Mouse (Mus musculus) kidney, embryonic 16.5 days (tissue): ENCODE results near the gene Ldlrad3. TPM values are rescaled to one million over a fixed set of nuclear protein-coding genes. Genes with fewer than 3 reads are reported as not detected.
A peak's percentile ranks its signal among the peaks of the same experiment; 100 is the strongest.

ENCODE experiments used
- ATAC-seq: fragments of 200-750 bp; cut with Nextera tagmentation; 2 replicates; pipeline ENCODE4 v1.8.0; 2017; ENCODE audit warnings: moderate TSS enrichment; ENCODE audit not compliant: low FRiP score, low TSS enrichment
- H3K27ac ChIP-seq: fragments of 300-500 bp; sonication (generic); 2 replicates; pipeline ENCODE4 v1.5.1; 2014; ENCODE audit warnings: low read length
- H3K27me3 ChIP-seq: fragments of 300-500 bp; sonication (generic); 2 replicates; pipeline ENCODE4 v1.6.1; 2014; ENCODE audit warnings: low read length, control low read depth, mixed read lengths; ENCODE audit not compliant: insufficient read depth
- H3K36me3 ChIP-seq: fragments of 300-500 bp; sonication (generic); 2 replicates; pipeline ENCODE4 v1.6.1; 2014; ENCODE audit warnings: low read length, control low read depth, mixed read lengths; ENCODE audit not compliant: insufficient read depth
- H3K4me1 ChIP-seq: fragments of 300-500 bp; sonication (generic); 2 replicates; pipeline ENCODE4 v1.6.1; 2014; ENCODE audit warnings: low read length, control low read depth, mixed read lengths; ENCODE audit not compliant: insufficient read depth
- H3K4me2 ChIP-seq: fragments of 300-500 bp; sonication (generic); replicated peaks from 2 replicates; pipeline ENCODE4 v1.6.1; 2014; ENCODE audit warnings: low read depth, low read length
- H3K4me3 ChIP-seq: fragments of 300-500 bp; sonication (generic); 2 replicates; pipeline ENCODE4 v1.5.1; 2014; ENCODE audit warnings: mild to moderate bottlenecking, low read length
- H3K9ac ChIP-seq: fragments of 300-500 bp; sonication (generic); replicated peaks from 2 replicates; pipeline ENCODE4 v1.6.1; 2014; ENCODE audit warnings: low read length
- H3K9me3 ChIP-seq: fragments of 300-500 bp; sonication (generic); 2 replicates; pipeline ENCODE4 v1.6.1; 2016; ENCODE audit warnings: low read length, control low read depth
- WGBS: fragments of 180-500 bp; shearing (Covaris S2); extraction: QIAGEN DNeasy Blood & Tissue Kit; methylation state at CpG from one replicate; pipeline ENCODE4 v1.1.7; 2014; 5-methylcytosine and 5-hydroxymethylcytosine counted together
- polyA plus RNA-seq: library from polyadenylated mRNA; unstranded; fragments of >200 nt; fragmentation: Nextera tagmentation; extraction: Ambion mirVana; gene quantifications from 2 replicates; pipeline ENCODE4 v1.2.1, GENCODE M21; 2015

Ldlrad3 gene
- polyA plus RNA-seq, 1 experiment from 2014 or later: 38.3 TPM

DNA sequence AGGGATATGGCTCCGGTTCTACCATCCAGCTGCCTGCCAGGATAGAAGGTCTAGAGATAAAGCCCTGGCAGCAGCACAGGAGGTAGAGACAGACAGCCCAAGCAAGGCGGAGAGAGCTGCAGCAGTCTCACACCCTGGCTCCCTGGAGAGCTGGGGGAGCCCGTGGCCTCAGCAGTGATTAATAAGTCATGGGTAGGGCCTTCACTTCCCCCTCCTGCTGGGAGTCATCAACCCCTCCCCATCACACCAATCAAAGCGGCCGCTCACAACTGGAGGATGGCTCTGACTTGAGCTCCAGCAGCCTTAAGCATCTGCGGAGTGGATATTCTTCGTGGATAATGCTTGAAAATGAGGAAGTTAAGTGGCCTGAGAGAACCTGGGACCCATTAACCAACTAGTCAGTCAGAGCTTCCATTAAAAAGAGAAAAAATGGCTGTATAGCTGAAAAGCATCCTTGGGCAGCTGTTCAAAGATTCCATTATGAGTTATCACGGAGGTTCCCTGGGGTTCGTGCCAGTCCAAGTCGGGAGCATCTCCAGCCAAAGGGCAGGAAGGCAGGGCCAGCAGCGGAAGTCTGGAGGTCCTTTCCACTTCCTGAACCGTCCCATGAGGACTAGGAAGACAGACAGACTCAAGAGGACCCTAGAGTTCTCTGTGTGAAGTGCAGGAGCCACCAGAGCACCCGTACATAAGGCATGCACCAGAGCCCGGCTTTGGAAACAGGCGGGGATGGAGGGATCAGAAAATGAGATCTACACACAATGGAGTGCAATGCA lies 19.4 kb downstream of the Ldlrad3 start:
- peak; percentile 69 for ATAC-seq
- Histone ChIP-seq H3K27ac (no peak overlapping the region), H3K9ac (no peak overlapping the region), H3K4me2 (0 out of 2 replicates have a peak overlapping the region, but pooled peaks have one; percentile 3), H3K4me1 (peaks cover 25% of the 10 kb centered on the region), H3K9me3 (no peaks in the 10 kb centered on the region), H3K36me3 (no peaks in the 10 kb centered on the region), H3K4me3 (no peak overlapping the region), H3K27me3 (no peaks in the 10 kb centered on the region)
- 33% methylated on average over 15 of the region's 15 CpGs for WGBS

DNA sequence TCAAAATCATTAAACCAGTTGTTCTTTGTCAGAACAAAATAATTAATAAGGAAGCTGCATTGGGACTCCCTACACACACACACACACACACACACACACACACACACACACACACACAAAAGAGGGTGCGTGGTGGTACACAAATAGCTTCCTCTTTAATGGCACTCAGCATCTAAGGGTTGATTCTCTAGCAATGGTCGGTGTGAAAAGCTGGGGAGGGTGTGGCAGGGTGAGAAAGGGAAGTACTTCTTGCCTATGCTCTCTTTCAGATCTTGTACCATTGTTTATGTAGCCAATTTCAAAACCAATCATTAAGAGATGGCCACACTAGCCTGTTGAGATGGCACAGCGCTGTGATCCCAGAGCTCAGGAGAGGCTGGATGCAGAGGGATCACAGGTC lies 23.1 kb downstream of the Ldlrad3 start:
- no peak overlapping the region for H3K4me2 ChIP-seq
- 79% methylated on average over 3 of the region's 3 CpGs for WGBS
- H3K36me3 ChIP-seq: no peaks in the 10 kb centered on the region

DNA sequence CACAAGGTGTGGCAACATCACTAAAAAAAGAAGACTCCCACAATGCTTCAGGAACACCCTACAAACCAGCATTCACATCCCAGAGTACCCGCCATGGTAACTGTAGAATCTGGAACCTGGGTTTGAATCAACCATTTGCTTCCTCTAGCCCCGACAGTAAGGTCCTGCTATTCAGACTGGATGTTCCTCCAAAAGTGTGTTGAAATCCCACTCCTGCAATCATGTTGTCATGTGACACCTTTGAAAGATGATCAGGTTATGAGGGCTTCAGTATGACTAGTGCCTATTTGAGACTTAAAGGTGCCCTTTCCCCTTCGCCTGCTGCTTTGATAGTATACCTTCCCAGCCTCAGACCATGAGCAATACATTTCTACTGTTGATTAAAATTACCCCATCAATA lies 28.6 kb downstream of the Ldlrad3 start:
- ATAC-seq: no peak
- 94% methylated on average over 3 of the region's 3 CpGs for whole genome bisulfite sequencing
- Histone ChIP-seq H3K36me3 (no peaks in the 10 kb centered on the region), H3K4me3 (no peak overlapping the region), H3K4me2 (no peak overlapping the region), H3K4me1 (peaks cover 46% of the 10 kb centered on the region), H3K27me3 (no peaks in the 10 kb centered on the region), H3K27ac (no peak overlapping the region), H3K9ac (no peak overlapping the region), H3K9me3 (no peaks in the 10 kb centered on the region)

More for the DNA sequence above, 23.1 kb downstream of the Ldlrad3 start:
- Histone ChIP-seq H3K27ac (no peak overlapping the region), H3K9me3 (no peaks in the 10 kb centered on the region), H3K9ac (no peak overlapping the region), H3K4me1 (peaks cover 25% of the 10 kb centered on the region), H3K27me3 (no peaks in the 10 kb centered on the region), H3K4me3 (no peak overlapping the region)
- no peak for ATAC-seq

DNA sequence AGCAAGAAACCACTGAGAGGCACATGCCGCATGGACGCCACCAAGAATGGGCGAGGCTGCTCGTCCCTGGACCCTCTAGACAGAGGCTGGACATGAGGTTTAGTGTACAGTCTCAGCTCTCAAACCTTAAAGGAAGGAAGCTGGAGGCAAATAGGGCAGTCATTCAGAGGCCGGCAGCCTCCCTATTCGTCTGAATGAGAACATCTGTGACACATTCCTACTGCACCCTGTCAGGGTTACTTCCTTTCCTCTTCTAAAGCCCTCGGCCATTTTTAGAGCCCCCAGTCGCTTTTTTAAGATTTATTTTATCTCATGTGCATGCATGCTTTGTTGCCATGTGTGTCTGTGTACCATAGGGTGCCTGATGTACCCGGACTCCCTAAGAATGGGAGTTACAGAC lies 29.2 kb downstream of the Ldlrad3 start:
- no peaks in the 10 kb centered on the region for H3K27me3 ChIP-seq
- H3K4me2 ChIP-seq: no peak overlapping the region
- H3K9me3 ChIP-seq: no peaks in the 10 kb centered on the region
- ATAC-seq: 0 out of 2 replicates have a peak, but pooled peaks have one; percentile 15
- no peaks in the 10 kb centered on the region for H3K36me3 ChIP-seq
- WGBS: 51% methylated on average over 9 of the region's 9 CpGs
- H3K4me3 ChIP-seq: no peak overlapping the region
- H3K27ac ChIP-seq: peak overlapping the region; percentile 4; the same call in 1 of the 2 replicates
- peaks cover 49% of the 10 kb centered on the region for H3K4me1 ChIP-seq
- no peak overlapping the region for H3K9ac ChIP-seq

DNA sequence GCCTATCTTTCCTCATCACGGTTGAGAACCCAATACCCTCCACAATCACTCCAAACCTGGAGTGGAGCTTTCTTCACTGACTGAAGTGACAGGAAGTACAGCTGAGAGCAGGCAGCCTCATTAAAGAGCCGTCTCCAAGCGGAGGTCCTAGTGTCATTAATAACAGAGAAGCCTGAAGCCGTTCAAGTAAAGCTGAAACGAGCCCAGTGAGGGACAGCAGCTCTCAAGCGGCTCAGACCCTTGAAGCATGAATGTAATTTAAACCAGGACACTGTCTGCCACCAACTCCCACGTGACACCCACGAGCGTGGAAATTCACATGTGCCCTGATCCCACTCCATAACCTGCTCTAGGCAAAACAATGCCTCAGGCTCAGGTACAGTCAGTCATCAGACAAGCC lies 29.7 kb downstream of the Ldlrad3 start:
- Histone ChIP-seq H3K27ac (peak overlapping the region; percentile 48; the same call in 1 of the 2 replicates), H3K4me3 (no peak overlapping the region), H3K4me2 (no peak overlapping the region), H3K4me1 (peaks cover 52% of the 10 kb centered on the region), H3K9ac (no peak overlapping the region), H3K36me3 (no peaks in the 10 kb centered on the region), H3K27me3 (no peaks in the 10 kb centered on the region), H3K9me3 (no peaks in the 10 kb centered on the region)
- ATAC-seq: peak; percentile 39
- WGBS: 11% methylated on average over 9 of the region's 9 CpGs

DNA sequence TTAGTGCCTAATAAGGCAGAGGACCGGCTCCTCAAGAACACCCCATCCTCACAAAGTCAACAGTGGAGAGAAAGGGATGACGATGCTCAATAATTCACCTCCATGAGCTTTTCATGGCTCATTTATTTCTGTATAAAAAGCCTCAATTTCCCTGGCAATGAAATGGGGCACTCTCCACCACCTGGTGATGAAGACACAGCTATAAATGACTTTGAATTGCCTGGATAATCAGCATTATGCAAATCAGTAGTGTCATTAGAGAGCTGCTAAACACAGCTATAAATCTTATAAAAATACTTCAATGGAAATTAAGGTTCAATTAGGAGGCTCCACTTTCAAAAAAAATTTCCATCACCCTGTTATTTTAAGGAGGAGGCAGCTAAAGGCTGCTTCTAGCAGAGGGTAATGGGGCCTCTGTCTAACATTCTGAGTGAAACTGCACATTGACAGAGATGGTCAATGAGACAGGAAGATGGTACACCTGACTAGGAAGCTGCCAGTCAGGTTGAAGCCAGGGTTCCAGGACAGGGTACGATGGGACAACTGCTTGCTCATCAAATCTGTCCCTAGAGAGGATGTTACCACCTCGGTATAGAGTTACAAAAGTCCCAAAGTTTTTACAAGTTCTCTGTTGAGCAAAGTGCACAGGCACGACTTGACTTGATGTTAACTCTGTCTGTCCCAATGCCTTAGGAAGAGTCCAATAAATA lies 30.7 kb downstream of the Ldlrad3 start:
- Histone ChIP-seq H3K9ac (no peak overlapping the region), H3K4me3 (no peak overlapping the region), H3K4me1 (peaks cover 60% of the 10 kb centered on the region), H3K36me3 (no peaks in the 10 kb centered on the region), H3K27me3 (no peaks in the 10 kb centered on the region), H3K9me3 (no peaks in the 10 kb centered on the region), H3K27ac (peak overlapping the region; percentile 2; the same call in 1 of the 2 replicates), H3K4me2 (no peak overlapping the region)
- 13% methylated on average over 5 of the region's 5 CpGs for WGBS
- no peak for ATAC-seq

DNA sequence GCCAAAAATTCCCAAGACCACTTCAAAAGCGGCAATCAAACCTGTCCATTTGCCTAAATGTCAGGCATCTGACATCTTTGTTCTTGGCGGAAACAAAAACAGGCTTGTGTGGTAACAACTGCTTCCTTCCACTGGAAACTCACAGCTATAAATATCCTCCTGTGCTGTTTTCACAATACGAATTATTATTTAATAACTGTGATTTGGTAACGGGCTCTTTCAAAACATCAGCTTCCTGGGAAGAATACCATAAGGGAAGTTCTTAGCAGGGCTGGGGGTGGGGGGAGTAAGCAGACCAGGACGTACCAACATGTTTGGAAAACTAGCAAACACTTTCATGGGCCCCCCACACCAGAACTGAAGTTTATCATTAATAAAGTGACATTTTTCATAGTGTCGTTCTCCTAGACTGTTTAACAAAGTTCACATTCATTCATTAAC lies 31.4 kb downstream of the Ldlrad3 start:
- no peaks in the 10 kb centered on the region for H3K9me3 ChIP-seq
- H3K27ac ChIP-seq: peak overlapping the region; percentile 66
- H3K27me3 ChIP-seq: no peaks in the 10 kb centered on the region
- peaks cover 60% of the 10 kb centered on the region for H3K4me1 ChIP-seq
- no peaks in the 10 kb centered on the region for H3K36me3 ChIP-seq
- 24% methylated on average over 6 of the region's 6 CpGs for WGBS
- ATAC-seq: peak; percentile 33; the same call in 1 of the 2 replicates
- H3K4me2 ChIP-seq: 0 out of 2 replicates have a peak overlapping the region, but pooled peaks have one; percentile 9
- H3K9ac ChIP-seq: no peak overlapping the region
- no peak overlapping the region for H3K4me3 ChIP-seq

DNA sequence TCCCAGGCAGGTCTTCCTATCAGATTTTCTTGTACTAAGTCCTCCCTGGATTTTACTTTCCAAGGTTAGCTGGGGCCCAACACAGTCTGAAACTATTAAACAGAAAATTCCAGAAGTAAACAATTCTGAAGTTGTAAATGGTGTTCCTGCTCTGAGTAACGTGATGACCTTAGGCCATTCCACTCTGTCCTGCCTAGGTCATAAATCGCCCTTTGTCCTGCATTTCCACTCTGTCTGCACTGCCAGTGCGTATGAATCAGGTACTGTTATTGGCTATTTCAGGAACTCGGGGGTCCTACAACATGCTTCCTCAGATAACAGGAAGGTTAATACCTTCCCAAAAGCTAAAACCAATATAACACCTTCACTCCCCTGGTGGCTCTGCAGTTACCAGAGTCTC lies 31.9 kb downstream of the Ldlrad3 start:
- no peak overlapping the region for H3K9ac ChIP-seq
- H3K27ac ChIP-seq: peak overlapping the region; percentile 66
- no peaks in the 10 kb centered on the region for H3K27me3 ChIP-seq
- no peaks in the 10 kb centered on the region for H3K9me3 ChIP-seq
- 26% methylated on average over 4 of the region's 4 CpGs for WGBS
- 0 out of 2 replicates have a peak overlapping the region, but pooled peaks have one; percentile 9 for H3K4me2 ChIP-seq
- ATAC-seq: no peak
- peaks cover 60% of the 10 kb centered on the region for H3K4me1 ChIP-seq
- H3K4me3 ChIP-seq: no peak overlapping the region
- no peaks in the 10 kb centered on the region for H3K36me3 ChIP-seq

DNA sequence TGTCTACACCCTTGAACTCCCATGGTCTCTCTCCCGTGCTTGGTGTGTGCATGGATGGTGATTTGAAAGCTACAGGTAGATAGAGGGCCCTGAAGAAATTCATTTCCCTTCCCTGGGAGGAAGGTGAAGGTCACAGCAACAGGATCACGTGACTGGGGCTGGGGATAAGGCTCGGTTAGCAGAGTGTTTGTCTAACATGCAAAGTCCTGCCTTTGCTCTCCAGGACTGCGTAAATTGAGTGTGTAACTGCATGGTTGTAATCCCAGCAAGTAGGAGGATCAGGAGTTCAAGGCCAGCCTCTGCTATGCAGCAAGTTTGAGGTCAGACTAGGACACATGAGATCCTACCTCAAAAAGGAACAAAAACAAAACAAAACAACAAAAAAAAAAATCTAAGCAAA lies 32.7 kb downstream of the Ldlrad3 start:
- Histone ChIP-seq H3K27ac (no peak overlapping the region), H3K9me3 (no peaks in the 10 kb centered on the region), H3K9ac (no peak overlapping the region), H3K27me3 (no peaks in the 10 kb centered on the region), H3K4me3 (no peak overlapping the region), H3K36me3 (no peaks in the 10 kb centered on the region), H3K4me1 (peaks cover 60% of the 10 kb centered on the region), H3K4me2 (no peak overlapping the region)
- no peak for ATAC-seq
- WGBS: 68% methylated on average over 4 of the region's 4 CpGs

DNA sequence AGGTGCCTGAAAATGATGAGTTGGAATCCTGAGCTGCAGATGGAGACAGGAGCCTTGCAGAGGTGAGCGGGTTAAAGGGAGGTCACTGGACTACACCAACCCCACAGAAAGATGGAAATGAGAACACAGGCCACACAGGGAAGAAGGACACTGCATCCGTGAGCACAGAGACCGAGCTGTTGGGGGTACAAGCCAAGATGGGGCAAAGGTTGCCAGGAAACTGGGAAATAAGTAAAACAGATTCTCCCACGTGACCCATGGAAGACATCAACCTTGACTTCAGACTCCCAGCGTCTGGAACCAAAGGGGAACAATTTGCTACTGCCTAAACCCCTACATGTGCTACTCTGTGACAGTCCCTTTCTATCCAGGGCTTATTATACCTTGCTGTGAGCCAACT lies 33.3 kb downstream of the Ldlrad3 start:
- Histone ChIP-seq H3K4me3 (no peak overlapping the region), H3K9me3 (no peaks in the 10 kb centered on the region), H3K27ac (0 out of 2 replicates have a peak overlapping the region, but pooled peaks have one; percentile 17), H3K4me1 (peaks cover 62% of the 10 kb centered on the region), H3K36me3 (no peaks in the 10 kb centered on the region), H3K9ac (no peak overlapping the region), H3K4me2 (no peak overlapping the region), H3K27me3 (no peaks in the 10 kb centered on the region)
- no peak for ATAC-seq
- 63% methylated on average over 5 of the region's 5 CpGs for WGBS
